Mouse (Mus musculus) retina, postnatal 1 day (tissue): ENCODE data around the gene Map3k6.

Experiments
- DNase-seq: peaks from one replicate; pipeline ENCODE4 v3.0.0-alpha.2; 2012

The Map3k6 gene

GRCm38 (mm10) chr4:133240490-133240921 is at the start of gene Map3k6:
Gene Map3k6 (plus strand): TSS chr4:133240818.
- peak; percentile 45 for DNase-seq

DNA sequence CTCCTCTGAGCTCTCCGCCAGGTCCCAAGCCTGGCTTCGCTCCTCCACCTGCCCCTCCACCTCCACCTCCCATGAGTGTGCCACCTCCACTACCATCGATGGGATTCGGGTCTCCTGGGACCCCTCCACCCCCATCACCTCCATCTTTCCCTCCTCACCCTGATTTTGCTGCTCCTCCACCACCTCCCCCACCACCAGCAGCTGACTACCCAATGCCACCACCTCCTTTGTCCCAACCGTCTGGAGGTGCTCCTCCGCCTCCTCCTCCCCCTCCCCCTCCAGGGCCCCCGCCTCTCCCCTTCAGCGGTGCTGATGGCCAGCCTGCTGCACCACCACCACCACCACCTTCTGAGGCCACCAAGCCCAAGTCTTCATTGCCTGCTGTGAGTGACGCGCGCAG is 46.1 kb upstream of the Map3k6 start:
- DNase-seq: no peak

DNA sequence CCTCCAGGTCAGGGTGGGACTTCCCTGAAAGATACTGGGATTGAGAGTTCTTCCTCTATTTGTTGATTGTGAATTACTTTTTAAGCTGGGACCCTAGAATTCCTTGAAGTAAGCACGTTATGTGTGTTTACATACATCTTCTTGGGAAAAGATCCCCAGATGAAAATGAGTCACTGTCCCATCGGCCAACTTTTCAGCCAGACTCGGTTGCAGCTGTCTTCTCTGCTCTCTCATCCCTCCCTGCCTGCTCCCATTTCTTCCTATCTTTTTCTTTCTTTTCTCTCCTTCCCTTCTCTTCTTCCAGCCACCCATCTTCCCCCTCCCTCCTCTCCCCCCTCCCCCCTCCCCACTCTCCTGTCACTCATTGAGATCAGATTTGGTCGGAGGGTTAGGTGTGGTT is 45.6 kb upstream of the Map3k6 start:
- DNase-seq: no peak

- DNase-seq: no peak
Observed at GRCm38 (mm10) chr4:133196136-133196535, 44.5 kb upstream of the Map3k6 start.

GRCm38 (mm10) chr4:133196852-133197251 is 43.8 kb upstream of the Map3k6 start:
- peak; percentile 47 for DNase-seq

DNA sequence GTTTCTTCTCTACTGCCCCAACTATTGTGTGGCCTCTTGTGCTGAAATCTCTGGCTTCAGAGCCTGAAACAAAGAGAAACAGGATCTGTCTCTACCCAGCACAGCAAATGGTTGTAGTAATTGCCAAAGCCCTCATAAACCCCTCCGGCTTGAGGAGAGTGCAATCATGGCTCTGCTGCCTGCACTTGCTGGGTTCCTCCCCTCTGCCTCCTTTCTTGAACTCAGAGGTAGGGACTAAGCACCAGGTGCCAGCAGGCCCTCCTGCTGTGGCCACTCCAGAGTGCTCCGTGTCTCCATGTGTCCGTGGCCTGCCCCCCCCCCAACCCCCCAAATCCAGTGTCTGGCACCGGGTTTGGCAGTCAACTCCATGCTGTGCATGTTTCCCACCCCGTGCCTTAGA is 43.3 kb upstream of the Map3k6 start:
- no peak for DNase-seq

GRCm38 (mm10) chr4:133197801-133198286 is 42.8 kb upstream of the Map3k6 start:
- peak; percentile 76 for DNase-seq

DNA sequence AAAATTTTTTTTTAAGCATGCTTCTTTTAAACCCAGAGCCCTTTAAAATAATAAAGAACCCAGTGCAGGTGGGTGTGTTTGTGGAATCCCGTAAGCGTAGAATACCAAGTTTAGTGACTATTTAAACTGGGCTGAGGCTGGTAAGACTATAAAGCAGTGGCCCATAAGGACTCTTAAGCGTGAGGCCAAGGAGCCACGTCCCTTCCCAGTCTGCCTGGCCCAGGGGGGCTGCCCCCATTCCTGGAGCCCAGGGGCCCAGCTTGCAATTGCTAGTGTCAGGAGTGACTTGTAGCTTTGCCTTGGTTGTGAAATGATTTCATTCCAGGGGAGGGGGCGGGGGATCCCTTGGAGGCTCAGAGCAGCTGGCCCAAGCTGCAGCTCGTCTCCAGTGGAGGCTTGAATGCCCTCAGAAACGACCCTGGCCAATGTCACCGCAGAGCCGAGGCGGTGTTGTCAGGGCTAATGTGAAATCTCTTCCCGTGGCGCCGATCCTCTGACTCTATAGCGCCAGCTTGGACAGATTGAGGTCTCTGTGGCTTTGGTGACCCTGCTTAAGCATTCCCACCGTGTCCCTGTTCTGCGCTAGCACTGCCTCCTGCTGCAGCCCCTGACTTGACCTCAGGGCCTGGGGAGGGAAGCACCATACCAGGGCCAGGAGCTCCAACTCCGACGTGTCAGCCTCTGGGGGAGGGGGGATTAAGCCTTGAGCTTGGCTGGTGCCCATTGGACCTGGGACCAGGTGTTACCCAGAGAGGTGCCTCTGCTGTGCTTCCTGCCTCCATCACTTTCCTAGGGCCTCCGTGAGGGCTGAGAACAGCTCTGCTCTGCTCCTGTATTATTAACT is 42.1 kb upstream of the Map3k6 start:
- peak; percentile 77 for DNase-seq

DNA sequence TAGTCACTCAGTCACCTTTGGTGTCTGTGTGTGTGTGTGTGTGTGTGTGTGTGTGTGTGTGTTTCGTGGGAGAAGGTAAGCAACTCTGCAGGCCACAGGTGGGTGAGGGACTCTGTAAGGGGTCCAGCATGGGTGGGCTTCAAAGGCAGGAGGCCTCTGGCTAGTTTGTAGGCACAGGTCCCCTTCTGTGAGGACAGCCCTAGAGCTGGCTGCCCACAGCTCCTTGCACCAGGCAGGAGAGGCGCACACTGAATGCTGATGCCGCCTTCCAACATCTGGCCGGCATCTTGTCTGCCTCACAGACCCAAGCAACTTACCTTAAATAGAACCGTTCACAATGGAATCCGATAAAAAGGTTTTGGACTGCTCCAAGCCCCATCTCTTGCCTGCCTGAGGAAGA is 40.9 kb upstream of the Map3k6 start:
- DNase-seq: no peak

- peak; percentile 45 for DNase-seq
Observed at GRCm38 (mm10) chr4:133200343-133200742, 40.3 kb upstream of the Map3k6 start.

DNA sequence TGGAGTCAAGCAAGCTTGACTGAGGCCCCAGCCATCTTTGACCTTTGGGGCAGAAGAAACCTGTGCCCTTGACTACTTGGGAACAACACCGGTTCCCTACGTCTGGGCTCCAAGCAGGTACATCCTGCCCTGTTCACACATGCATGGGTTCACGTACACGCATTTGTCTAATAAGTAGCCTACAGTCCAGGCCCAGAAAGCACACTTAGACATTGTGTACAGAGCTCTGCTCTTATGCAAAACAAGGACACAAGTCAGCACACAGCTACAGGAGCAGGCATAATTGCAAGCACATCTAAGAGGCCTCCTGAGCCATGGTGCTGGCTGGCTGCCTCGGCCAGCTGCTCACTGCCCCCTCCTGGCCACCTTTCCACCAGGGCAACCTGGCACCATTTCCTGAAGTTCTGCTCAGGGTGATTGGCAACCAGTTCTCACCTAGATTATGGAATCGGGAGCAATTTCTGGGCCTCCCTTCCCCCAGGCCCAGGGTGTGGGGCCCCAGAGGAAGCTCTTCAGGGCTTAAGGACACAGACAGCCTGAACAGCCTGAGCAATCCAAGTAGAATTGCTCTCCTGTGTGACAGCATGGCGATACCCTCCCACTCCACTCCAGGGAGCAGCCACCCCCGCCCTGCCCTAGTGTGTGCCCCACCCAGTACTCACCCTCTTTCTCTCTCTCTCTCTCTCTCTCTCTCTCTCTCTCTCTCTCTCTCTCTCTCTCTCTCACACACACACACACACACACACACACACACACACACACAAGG is 39.4 kb upstream of the Map3k6 start:
- DNase-seq: peak; percentile 59

DNA sequence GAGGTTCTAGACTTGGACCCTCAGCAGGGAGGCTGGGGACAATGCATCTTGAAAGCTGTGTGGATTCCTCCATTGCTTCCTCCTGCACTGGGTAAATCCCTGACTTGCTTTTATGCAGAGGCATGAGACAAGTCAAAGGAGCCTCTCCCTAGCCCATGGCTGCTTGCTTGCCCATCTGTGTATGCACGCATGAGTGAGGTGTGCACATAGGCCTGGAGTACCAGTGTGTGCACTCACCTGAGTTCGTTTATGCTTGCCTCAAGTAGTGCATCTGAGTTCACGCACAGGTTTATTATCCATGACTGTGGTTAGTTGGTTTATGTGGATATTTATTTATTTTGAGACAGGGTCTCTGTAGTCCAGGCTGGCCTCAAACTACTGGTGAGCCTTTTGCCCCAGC is 38.4 kb upstream of the Map3k6 start:
- no peak for DNase-seq

DNA sequence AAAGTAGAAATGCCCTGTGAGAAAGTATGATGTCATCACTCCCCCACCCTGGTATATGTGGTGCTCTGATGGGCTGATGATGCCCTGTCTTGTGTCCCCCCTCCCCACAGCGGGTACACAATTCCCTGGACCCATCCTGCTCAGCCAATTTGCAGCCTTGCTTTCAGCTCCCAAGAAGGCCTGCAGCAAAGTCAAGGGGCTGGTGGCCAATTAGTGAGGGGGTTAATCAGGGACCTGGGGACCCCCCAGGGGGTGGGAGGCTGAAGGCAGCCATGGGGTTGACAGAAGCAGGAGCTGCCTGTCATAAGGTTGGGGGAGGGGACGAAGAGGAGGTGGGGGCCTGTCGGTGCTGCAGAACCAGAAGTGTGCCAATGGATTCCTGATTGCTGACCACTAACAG is 37.0 kb upstream of the Map3k6 start:
- peak; percentile 48 for DNase-seq

DNA sequence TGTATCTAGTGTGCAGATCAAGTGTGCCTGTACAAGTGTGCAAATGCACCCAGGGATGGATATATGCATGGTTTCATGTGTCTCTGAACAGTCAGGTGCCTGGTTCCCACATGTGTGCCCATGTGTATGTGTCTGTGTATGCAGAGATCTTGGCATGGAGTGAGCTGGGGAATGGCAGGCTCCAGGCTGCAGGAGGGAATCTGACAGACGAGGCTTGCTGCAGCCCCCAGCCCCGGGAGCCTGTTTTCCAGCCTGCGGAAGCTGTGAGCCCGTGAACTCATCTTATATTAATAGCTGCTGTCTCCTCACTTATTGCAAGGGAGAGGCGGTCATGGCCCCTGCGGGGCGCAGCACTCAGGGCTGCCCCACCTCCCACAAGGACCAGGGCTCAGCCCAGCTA is 36.2 kb upstream of the Map3k6 start:
- peak; percentile 33 for DNase-seq

DNA sequence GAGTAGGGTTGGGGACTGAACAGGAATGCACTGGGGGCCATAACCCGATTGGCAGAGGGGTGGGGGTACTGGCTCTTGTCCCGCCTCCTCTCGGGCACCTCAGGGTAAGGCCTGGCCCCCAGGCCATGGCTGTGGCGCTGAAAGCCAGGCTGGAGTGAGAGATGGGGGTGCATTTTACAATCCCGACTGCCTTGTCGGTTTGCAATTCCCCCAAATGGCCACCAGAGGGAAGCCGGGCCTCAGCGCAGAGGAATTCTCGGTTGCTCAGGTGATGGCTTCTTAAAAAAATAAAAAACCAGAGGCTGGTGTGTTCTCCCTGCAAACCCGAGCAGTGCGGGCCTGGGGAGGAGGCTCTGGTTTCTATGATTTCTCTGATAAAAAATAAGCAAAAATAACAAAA is 31.3 kb upstream of the Map3k6 start:
- DNase-seq: peak; percentile 78

DNA sequence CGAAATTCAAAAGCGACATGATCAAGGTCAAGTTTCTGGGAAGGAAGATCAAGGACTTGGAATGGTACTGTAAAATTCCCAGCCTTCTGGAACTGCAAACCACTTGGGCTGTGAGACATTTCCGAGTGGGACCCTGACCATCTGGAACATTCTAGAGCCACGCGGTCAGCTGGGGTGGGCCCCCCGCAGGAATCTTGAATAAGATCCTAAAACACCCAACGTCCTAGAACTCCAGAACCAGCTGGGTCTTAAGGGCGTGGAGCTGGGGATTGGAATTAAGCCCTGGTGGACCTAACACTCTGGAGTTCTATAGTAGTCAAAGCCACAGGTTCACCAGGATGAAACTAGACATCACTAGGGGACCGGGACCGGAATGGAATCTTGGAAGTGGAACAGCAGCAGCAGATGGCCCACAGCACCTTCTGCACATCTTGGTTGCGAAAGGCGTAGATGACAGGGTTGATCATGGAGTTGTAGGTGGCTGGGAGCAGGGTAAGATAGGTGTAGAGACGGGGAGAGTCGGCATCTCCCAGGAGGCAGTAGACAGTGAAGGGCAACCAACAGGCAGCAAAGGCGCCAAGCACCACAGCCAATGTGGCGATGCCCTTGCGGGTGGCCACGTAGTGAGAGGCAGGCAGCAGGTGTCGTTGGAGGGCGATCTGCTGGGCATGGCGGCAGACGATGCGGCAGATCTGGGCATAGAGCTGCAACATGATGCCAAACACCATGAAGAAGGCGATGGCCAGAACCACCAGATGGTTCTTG is 30.4 kb upstream of the Map3k6 start:
- no peak for DNase-seq

GRCm38 (mm10) chr4:133210788-133211390 is 29.7 kb upstream of the Map3k6 start:
- no peak for DNase-seq

DNA sequence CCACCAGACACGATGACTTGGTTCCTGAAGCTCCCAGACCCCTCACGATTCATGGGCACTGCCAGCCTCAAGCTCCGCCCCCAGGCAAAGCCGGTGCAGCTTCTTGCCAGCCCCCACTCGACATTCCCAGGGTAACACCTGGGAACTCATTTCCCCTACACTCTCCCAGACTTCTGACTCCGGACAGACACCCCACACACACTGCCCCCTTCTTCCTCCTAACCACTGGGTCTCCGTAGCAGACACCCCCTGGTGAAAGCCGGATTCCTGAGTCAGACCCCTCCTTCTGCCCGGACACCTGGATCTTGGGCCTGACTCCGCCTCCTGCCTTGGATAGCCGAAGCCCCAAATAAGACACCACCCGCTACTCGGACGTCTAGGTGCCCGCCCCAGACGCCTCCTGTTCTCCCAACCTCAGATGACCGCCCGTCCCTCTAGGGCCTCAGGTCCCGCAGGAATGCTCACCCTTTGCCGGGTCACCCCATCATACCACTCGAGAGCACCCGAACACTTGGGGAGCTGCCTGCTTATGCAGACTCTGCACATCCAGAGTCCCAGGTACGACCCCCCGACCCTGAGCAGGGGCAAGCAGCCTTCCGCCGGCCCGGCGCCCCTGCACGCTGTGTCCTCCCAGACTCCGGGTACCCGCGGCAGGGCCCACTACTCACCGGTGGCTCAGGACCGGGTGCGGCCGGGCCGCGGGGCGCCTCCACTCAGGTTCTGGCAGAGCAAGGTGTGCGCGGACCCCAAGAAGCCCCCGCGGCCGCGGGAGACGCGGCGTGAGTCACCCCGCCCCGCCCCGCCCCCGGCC is 28.7 kb upstream of the Map3k6 start, which contains the start of the genes Cd164l2 and Gpr3:
Gene Cd164l2 (plus strand): TSS at position 381 of the 811 bp plus-strand sequence.
Gene Gpr3 (minus strand): TSS at position 786 of the 811 bp plus-strand sequence.
- DNase-seq: no peak

GRCm38 (mm10) chr4:133212562-133213267 is 27.9 kb upstream of the Map3k6 start:
- DNase-seq: peak; percentile 90

DNA sequence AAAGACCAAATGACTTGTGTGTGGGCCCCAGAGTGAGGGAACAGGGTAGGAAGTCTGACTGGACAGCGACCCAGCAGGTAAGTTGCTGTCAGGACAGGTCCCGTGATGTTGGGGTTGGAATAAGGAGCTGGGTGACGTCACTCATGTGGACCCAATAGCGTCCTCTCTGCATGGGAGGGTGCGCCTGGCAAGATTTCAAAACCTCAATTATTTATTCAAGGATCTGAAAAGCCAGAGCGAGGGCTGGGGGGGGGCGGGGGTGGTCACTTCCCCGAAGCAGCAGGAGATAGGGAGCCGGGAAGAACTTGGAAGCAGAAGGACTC is 27.4 kb upstream of the Map3k6 start:
- DNase-seq: peak; percentile 64

GRCm38 (mm10) chr4:133213661-133214060 is 27.0 kb upstream of the Map3k6 start:
- DNase-seq: no peak
